Mouse (Mus musculus): ENCODE measurements around the gene Ints13. TPM values are rescaled to one million over a fixed set of nuclear protein-coding genes. Genes with fewer than 3 reads are reported as not detected.

The Ints13 gene
- polyA plus RNA-seq, 1 experiment: 79.8 TPM

GRCm38 (mm10) chr6:146504459-146504858 lies 73.2 kb downstream of the Ints13 start:
- TF ChIP-seq CTCF (IDR thresholded peaks at IDR 0.05; ENCODE audit: extremely low read depth, insufficient read depth, low read length) (no peak), POLR2A (IDR thresholded peaks at IDR 0.05; ENCODE audit: extremely low read depth, insufficient read depth, low read length) (no peak)
- no peaks in the 10 kb centered on the region for H3K4me1 ChIP-seq (ENCODE audit: control insufficient read depth, insufficient read depth, low read length)
- no peak overlapping the region for H3K4me3 ChIP-seq (ENCODE audit: insufficient read depth, low read length)
- no peak overlapping the region for H3K27ac ChIP-seq (ENCODE audit: insufficient read depth, low read length)

DNA sequence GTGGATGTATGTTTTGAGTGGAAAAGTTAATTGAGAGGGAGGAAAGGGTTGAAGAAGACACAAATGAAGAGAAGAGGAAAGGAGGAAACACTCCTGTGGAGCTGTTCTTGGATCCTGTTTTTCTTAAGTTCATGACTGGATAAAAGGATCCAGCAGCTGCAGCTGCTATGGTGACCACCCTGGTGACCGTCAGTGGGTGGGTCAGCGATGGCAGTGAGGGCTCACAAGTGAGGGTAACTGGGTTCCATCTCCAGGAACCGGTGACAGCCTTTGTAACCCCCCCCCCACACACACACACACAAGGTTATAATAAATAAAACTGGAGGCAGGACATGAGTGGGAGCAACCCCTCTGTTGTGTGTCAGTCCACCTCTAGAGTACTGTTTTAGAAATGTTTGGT lies 74.8 kb downstream of the Ints13 start:
- Histone ChIP-seq H3K27ac (ENCODE audit: insufficient read depth, low read length) (no peak overlapping the region), H3K4me1 (ENCODE audit: control insufficient read depth, insufficient read depth, low read length) (no peaks in the 10 kb centered on the region), H3K4me3 (ENCODE audit: insufficient read depth, low read length) (peak overlapping the region; percentile 76; the same call in 1 of the 2 replicates)
- TF ChIP-seq CTCF (IDR thresholded peaks at IDR 0.05; ENCODE audit: extremely low read depth, insufficient read depth, low read length) (no peak), POLR2A (IDR thresholded peaks at IDR 0.05; ENCODE audit: extremely low read depth, insufficient read depth, low read length) (no peak)

DNA sequence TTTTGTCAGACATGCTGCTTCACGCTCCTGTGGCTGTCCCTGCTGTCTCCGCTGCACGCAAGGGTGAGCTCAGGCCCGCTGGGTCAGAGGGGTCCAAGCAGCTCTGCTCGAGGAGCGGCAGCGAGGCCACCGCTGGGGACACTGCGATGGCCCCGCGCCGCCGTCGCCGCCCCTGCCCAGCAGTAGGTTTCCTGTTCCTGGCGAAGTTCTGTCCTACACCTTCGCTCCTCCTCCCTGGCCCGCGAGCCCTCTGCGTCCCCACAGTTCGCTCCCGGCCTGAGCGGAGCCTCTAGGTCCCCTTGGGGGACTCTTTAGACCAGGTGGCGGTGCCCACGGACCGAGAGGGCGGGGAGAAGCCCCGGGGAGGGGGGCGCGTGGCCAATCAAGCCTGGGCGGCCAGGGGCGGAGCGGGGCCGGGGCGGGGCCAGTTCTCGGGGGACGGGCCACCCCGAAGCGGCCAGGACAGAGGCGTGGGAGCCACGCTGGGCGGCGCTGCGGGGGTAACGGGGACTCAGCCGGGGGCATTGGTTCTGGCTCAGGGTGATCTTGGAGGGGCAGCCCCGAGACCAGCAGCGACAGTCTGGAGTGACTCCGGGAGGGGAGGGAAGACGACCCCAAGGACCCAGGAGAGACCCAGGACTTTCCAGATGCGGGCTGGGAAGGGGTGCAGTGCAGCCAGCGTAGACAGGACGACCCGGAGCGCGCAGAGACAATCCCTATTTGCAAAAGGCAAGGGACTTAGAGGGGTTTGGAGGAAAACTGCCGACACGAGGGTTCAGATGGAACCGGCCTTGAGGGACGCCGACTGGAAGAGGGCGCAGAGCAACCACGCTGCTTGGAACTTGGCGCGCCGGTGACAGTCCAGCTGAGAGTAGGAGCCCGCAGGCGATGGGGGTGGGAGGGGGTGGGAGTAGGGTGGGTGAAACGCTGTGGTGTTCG lies 75.5 kb downstream of the Ints13 start, which contains the start of gene Itpr2:
TSS of gene Itpr2 (minus strand) at position 358 of the 939 bp plus-strand sequence.
- H3K4me1 ChIP-seq (ENCODE audit: control insufficient read depth, insufficient read depth, low read length): no peaks in the 10 kb centered on the region
- H3K27ac ChIP-seq (ENCODE audit: insufficient read depth, low read length): peak within 1 kb of the TSS; percentile 91
- peak within 1 kb of the TSS; percentile 76 for H3K4me3 ChIP-seq (ENCODE audit: insufficient read depth, low read length)
- no peak for TF ChIP-seq CTCF (IDR thresholded peaks at IDR 0.05; ENCODE audit: extremely low read depth, insufficient read depth, low read length)
- TF ChIP-seq POLR2A (IDR thresholded peaks at IDR 0.05; ENCODE audit: extremely low read depth, insufficient read depth, low read length): no peak

- no peak for TF ChIP-seq POLR2A (IDR thresholded peaks at IDR 0.05; ENCODE audit: extremely low read depth, insufficient read depth, low read length)
- TF ChIP-seq CTCF (IDR thresholded peaks at IDR 0.05; ENCODE audit: extremely low read depth, insufficient read depth, low read length): no peak
- Histone ChIP-seq H3K27ac (ENCODE audit: insufficient read depth, low read length) (peak overlapping the region; percentile 91), H3K4me1 (ENCODE audit: control insufficient read depth, insufficient read depth, low read length) (no peaks in the 10 kb centered on the region), H3K4me3 (ENCODE audit: insufficient read depth, low read length) (peak overlapping the region; percentile 76)
Measured at GRCm38 (mm10) chr6:146501316-146501865, 76.2 kb downstream of the Ints13 start.

GRCm38 (mm10) chr6:146500771-146501170 lies 76.9 kb downstream of the Ints13 start:
- TF ChIP-seq POLR2A (IDR thresholded peaks at IDR 0.05; ENCODE audit: extremely low read depth, insufficient read depth, low read length): no peak
- no peak for TF ChIP-seq CTCF (IDR thresholded peaks at IDR 0.05; ENCODE audit: extremely low read depth, insufficient read depth, low read length)
- Histone ChIP-seq H3K27ac (ENCODE audit: insufficient read depth, low read length) (peak overlapping the region; percentile 91; the same call in 1 of the 2 replicates), H3K4me3 (ENCODE audit: insufficient read depth, low read length) (peak overlapping the region; percentile 76), H3K4me1 (ENCODE audit: control insufficient read depth, insufficient read depth, low read length) (no peaks in the 10 kb centered on the region)

- no peaks in the 10 kb centered on the region for H3K4me1 ChIP-seq (ENCODE audit: control insufficient read depth, insufficient read depth, low read length)
Measured at GRCm38 (mm10) chr6:146500206-146500605, 77.4 kb downstream of the Ints13 start.

More at GRCm38 (mm10) chr6:146500206-146500605, 77.4 kb downstream of the Ints13 start:
- H3K27ac ChIP-seq (ENCODE audit: insufficient read depth, low read length): no peak overlapping the region
- no peak overlapping the region for H3K4me3 ChIP-seq (ENCODE audit: insufficient read depth, low read length)
- TF ChIP-seq CTCF (IDR thresholded peaks at IDR 0.05; ENCODE audit: extremely low read depth, insufficient read depth, low read length) (no peak), POLR2A (IDR thresholded peaks at IDR 0.05; ENCODE audit: extremely low read depth, insufficient read depth, low read length) (no peak)

Other genes with a start within 250 kb of the Ints13 start
- 8.1 and 8.5 TPM in 2 replicates for gene Itpr2, start 75.6 kb downstream of the Ints13 start, polyA plus RNA-seq (2012; rRNA removed)
- 90.7 and 94.1 TPM in 2 replicates for gene Fgfr1op2, start 632 bp downstream of the Ints13 start, polyA plus RNA-seq (2012; rRNA removed)
- 70.6 and 73.0 TPM in 2 replicates for gene Med21, start 64.7 kb upstream of the Ints13 start, polyA plus RNA-seq (2012; rRNA removed)
- 22.3 and 22.9 TPM in 2 replicates for gene Tm7sf3, start 65.0 kb upstream of the Ints13 start, polyA plus RNA-seq (2012; rRNA removed)
- 14.6 and 15.7 TPM in 2 replicates for gene Stk38l, start 147.2 kb upstream of the Ints13 start, polyA plus RNA-seq (2012; rRNA removed)
- gene Arntl2, start 218.2 kb upstream of the Ints13 start, polyA plus RNA-seq (2012; rRNA removed): 25.6 and 28.3 TPM in 2 replicates

All from cortical plate, adult 2 months (tissue).